Mouse (Mus musculus): ENCODE measurements at regions not wholly inside any gene's neighbourhood (a gene's known extent, or its start where the extent isn't known, plus 50 kb on each side); places are given as distances from the start of the nearest gene placed in this dataset.

GRCm38 (mm10) chr4:32098233-32098632 lies 134.3 kb downstream of the Map3k7 start:
- TF ChIP-seq POLR2A (IDR thresholded peaks at IDR 0.05; ENCODE audit: low read depth, low read length) (no peak), CTCF (conservative IDR thresholded peaks at IDR 0.05; ENCODE audit: insufficient read depth, insufficient read length, low read depth, low read length) (no peak)
- Histone ChIP-seq H3K27ac (ENCODE audit: insufficient read depth, low read depth, low read length) (no peak overlapping the region), H3K4me3 (ENCODE audit: insufficient read depth, low read depth, low read length) (no peak overlapping the region), H3K27me3 (replicated peaks; ENCODE audit: control insufficient read depth, insufficient read depth, low read length) (no peaks in the 10 kb centered on the region), H3K4me1 (ENCODE audit: control insufficient read depth, insufficient read depth, low read length) (no peaks in the 10 kb centered on the region), H3K36me3 (ENCODE audit: control insufficient read depth, insufficient read depth, low read length) (no peaks in the 10 kb centered on the region)
- DNase-seq: no peak
- WGBS: 53% methylated on average over 9 of the region's 9 CpGs

DNA sequence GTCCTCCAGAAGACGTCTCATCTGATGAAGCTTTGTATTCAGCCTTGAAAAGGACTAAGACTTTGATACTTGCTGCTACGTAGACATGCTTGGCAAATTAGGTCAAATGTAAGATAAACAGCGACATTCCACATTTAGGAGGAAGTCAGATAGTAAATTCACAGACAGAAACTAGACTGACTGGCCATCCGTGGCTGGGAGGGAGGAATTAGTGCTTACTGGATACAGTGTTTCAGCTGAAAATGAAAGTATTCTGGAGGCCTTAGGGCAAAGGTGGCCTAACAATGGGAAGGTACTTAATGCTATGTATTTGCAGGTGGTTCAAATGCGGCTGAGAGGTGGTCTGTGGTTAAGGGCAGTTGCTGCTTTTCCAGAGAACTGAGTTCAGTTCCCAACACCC lies 137.1 kb downstream of the Map3k7 start:
- no peak for TF ChIP-seq CTCF (conservative IDR thresholded peaks at IDR 0.05; ENCODE audit: insufficient read depth, insufficient read length, low read depth, low read length)
- TF ChIP-seq POLR2A (IDR thresholded peaks at IDR 0.05; ENCODE audit: low read depth, low read length): no peak
- no peaks in the 10 kb centered on the region for H3K36me3 ChIP-seq (ENCODE audit: control insufficient read depth, insufficient read depth, low read length)
- H3K4me1 ChIP-seq (ENCODE audit: control insufficient read depth, insufficient read depth, low read length): no peaks in the 10 kb centered on the region
- no peaks in the 10 kb centered on the region for H3K27me3 ChIP-seq (replicated peaks; ENCODE audit: control insufficient read depth, insufficient read depth, low read length)
- no peak overlapping the region for H3K27ac ChIP-seq (ENCODE audit: insufficient read depth, low read depth, low read length)
- no peak for DNase-seq
- H3K4me3 ChIP-seq (ENCODE audit: insufficient read depth, low read depth, low read length): no peak overlapping the region
- WGBS: 29% methylated on average over 5 of the region's 5 CpGs

DNA sequence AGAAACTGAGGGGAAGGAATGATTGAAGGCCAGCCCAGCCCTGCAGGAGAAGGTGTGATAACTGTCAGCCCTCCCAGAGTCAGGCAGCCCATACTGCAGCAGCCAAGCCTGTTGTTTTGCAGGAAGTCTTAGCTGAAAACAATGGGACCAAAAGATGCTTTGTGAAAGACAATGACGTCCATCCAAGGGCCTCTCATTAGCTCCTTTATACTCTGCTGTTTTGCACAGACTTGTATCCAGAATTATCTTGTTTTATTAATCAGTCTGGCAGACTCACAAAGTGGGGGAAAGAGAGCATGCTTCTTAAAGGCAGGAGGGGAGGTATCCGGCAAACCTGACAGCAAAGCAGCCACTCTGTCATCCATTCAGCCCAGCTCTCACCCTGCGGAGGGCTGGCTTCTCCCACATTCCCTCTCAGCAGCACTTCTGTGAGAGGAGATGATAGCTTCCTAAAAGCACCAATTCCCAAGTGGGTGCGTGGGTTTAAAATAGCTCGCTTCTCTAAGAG lies 131.9 kb upstream of the Bach2 start:
- H3K27me3 ChIP-seq (replicated peaks; ENCODE audit: control insufficient read depth, insufficient read depth, low read length): no peaks in the 10 kb centered on the region
- DNase-seq: no peak
- no peak overlapping the region for H3K4me3 ChIP-seq (ENCODE audit: insufficient read depth, low read depth, low read length)
- no peak overlapping the region for H3K27ac ChIP-seq (ENCODE audit: insufficient read depth, low read depth, low read length)
- 55% methylated on average over 5 of the region's 5 CpGs for WGBS
- no peak for TF ChIP-seq POLR2A (IDR thresholded peaks at IDR 0.05; ENCODE audit: low read depth, low read length)
- TF ChIP-seq CTCF (conservative IDR thresholded peaks at IDR 0.05; ENCODE audit: insufficient read depth, insufficient read length, low read depth, low read length): no peak
- H3K36me3 ChIP-seq (ENCODE audit: control insufficient read depth, insufficient read depth, low read length): no peaks in the 10 kb centered on the region
- no peaks in the 10 kb centered on the region for H3K4me1 ChIP-seq (ENCODE audit: control insufficient read depth, insufficient read depth, low read length)

- TF ChIP-seq CTCF (conservative IDR thresholded peaks at IDR 0.05; ENCODE audit: insufficient read depth, insufficient read length, low read depth, low read length) (no peak), POLR2A (IDR thresholded peaks at IDR 0.05; ENCODE audit: low read depth, low read length) (no peak)
- Histone ChIP-seq H3K27ac (ENCODE audit: insufficient read depth, low read depth, low read length) (no peak overlapping the region), H3K4me3 (ENCODE audit: insufficient read depth, low read depth, low read length) (no peak overlapping the region), H3K4me1 (ENCODE audit: control insufficient read depth, insufficient read depth, low read length) (no peaks in the 10 kb centered on the region), H3K36me3 (ENCODE audit: control insufficient read depth, insufficient read depth, low read length) (no peaks in the 10 kb centered on the region), H3K27me3 (replicated peaks; ENCODE audit: control insufficient read depth, insufficient read depth, low read length) (no peaks in the 10 kb centered on the region)
- WGBS: 94% methylated on average over 6 of the region's 6 CpGs
- DNase-seq: no peak
Measured at GRCm38 (mm10) chr4:32122320-32122719, 116.3 kb upstream of the Bach2 start.

DNA sequence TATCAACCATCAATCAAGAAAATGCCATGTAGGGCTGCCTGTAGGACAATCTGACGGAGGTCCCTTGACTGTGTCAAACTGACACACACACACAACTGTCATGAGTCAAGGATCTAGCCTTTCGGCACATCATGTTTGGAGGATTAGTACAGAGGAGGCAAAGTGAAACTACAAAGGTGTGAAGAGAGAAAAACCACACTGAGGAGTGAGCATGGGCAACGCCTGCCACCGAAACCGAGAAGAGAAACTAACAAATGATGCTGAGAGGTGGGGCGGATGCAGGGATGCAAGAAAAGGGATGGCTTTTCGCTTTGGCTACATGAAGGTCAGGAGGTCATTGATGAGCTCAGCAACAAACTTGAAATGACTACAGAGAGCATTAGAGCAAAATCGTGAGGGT lies 111.8 kb upstream of the Bach2 start:
- no peaks in the 10 kb centered on the region for H3K36me3 ChIP-seq (ENCODE audit: control insufficient read depth, insufficient read depth, low read length)
- H3K27me3 ChIP-seq (replicated peaks; ENCODE audit: control insufficient read depth, insufficient read depth, low read length): no peaks in the 10 kb centered on the region
- 91% methylated on average over 8 of the region's 8 CpGs for WGBS
- no peak for TF ChIP-seq CTCF (conservative IDR thresholded peaks at IDR 0.05; ENCODE audit: insufficient read depth, insufficient read length, low read depth, low read length)
- no peak for TF ChIP-seq POLR2A (IDR thresholded peaks at IDR 0.05; ENCODE audit: low read depth, low read length)
- no peak overlapping the region for H3K27ac ChIP-seq (ENCODE audit: insufficient read depth, low read depth, low read length)
- no peak for DNase-seq
- H3K4me1 ChIP-seq (ENCODE audit: control insufficient read depth, insufficient read depth, low read length): no peaks in the 10 kb centered on the region
- no peak overlapping the region for H3K4me3 ChIP-seq (ENCODE audit: insufficient read depth, low read depth, low read length)

DNA sequence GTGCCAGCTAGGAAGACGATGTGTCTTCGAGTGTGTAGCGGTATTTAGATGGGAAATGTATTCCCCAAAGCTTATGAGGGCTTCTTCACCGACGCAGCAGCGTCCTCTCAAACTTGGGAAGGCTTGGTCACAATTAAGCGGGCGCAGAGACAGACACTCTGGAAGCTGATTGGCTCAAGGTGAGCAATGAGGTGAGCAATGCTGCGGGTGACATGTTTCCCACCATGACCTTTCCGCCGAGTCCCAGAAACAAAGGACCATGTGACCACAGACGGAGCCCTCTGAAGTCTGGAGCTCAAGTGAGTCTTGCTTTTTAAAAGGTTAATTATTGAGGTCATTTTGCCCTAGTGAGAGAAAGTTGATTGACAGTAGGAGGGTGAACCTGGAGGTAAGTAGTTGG lies 108.0 kb upstream of the Bach2 start:
- H3K4me1 ChIP-seq (ENCODE audit: control insufficient read depth, insufficient read depth, low read length): no peaks in the 10 kb centered on the region
- H3K27ac ChIP-seq (ENCODE audit: insufficient read depth, low read depth, low read length): no peak overlapping the region
- H3K4me3 ChIP-seq (ENCODE audit: insufficient read depth, low read depth, low read length): no peak overlapping the region
- H3K27me3 ChIP-seq (replicated peaks; ENCODE audit: control insufficient read depth, insufficient read depth, low read length): no peaks in the 10 kb centered on the region
- no peak for TF ChIP-seq POLR2A (IDR thresholded peaks at IDR 0.05; ENCODE audit: low read depth, low read length)
- TF ChIP-seq CTCF (conservative IDR thresholded peaks at IDR 0.05; ENCODE audit: insufficient read depth, insufficient read length, low read depth, low read length): no peak
- no peak for DNase-seq
- H3K36me3 ChIP-seq (ENCODE audit: control insufficient read depth, insufficient read depth, low read length): no peaks in the 10 kb centered on the region
- 67% methylated on average over 12 of the region's 12 CpGs for WGBS

DNA sequence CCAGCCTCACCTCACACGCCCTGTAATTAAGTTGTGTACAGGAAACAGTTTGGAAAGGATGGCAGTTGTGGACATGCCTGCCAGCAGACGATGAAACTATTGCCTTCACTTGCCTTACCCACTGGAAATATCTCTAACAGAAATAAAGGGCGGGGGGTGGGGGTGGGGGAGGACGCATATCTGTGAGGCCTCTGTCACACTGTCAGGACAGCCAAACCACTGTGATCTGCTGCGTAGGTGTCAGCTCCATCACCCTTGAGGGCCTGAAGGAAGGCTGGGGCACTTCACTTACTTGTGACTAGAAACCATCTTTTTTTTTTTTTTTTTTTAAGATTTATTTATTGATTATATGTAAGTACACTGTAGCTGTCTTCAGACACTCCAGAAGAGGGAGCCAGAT lies 106.8 kb upstream of the Bach2 start:
- no peaks in the 10 kb centered on the region for H3K4me1 ChIP-seq (ENCODE audit: control insufficient read depth, insufficient read depth, low read length)
- H3K36me3 ChIP-seq (ENCODE audit: control insufficient read depth, insufficient read depth, low read length): no peaks in the 10 kb centered on the region
- H3K27ac ChIP-seq (ENCODE audit: insufficient read depth, low read depth, low read length): no peak overlapping the region
- no peak for TF ChIP-seq POLR2A (IDR thresholded peaks at IDR 0.05; ENCODE audit: low read depth, low read length)
- H3K4me3 ChIP-seq (ENCODE audit: insufficient read depth, low read depth, low read length): no peak overlapping the region
- 75% methylated on average over 5 of the region's 5 CpGs for WGBS
- no peaks in the 10 kb centered on the region for H3K27me3 ChIP-seq (replicated peaks; ENCODE audit: control insufficient read depth, insufficient read depth, low read length)
- DNase-seq: no peak

DNA sequence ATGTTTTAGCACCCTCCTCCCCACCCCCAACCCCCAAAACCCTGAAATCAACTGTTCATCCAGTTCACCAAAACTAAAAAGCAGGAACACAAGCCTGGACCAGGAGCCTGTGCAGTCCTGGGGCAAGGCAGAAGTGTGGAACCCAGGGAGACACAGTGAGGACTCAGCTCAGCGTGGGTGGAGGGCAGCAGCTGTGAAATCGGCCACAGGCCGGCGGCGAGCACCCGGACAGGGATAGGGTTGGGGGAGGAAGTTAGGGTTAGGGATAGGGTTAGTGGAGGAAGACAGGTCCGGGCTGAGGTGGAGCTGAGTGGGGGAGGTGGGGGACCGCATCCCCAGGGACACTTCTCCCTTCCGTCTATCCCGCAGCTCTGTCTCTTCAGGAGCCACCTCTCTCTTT lies 102.5 kb upstream of the Bach2 start:
- H3K4me3 ChIP-seq (ENCODE audit: insufficient read depth, low read depth, low read length): no peak overlapping the region
- TF ChIP-seq CTCF (conservative IDR thresholded peaks at IDR 0.05; ENCODE audit: insufficient read depth, insufficient read length, low read depth, low read length) (no peak), POLR2A (IDR thresholded peaks at IDR 0.05; ENCODE audit: low read depth, low read length) (no peak)
- H3K36me3 ChIP-seq (ENCODE audit: control insufficient read depth, insufficient read depth, low read length): no peaks in the 10 kb centered on the region
- H3K27ac ChIP-seq (ENCODE audit: insufficient read depth, low read depth, low read length): no peak overlapping the region
- no peaks in the 10 kb centered on the region for H3K27me3 ChIP-seq (replicated peaks; ENCODE audit: control insufficient read depth, insufficient read depth, low read length)
- no peaks in the 10 kb centered on the region for H3K4me1 ChIP-seq (ENCODE audit: control insufficient read depth, insufficient read depth, low read length)
- no peak for DNase-seq
- WGBS: 47% methylated on average over 10 of the region's 10 CpGs

Data from kidney, adult 2 months (tissue).